In genomic region chr8:71391696-71392095, GRCm38 (mm10) we compare ENCODE assay signal across 18 mouse cellular contexts. TPM values are rescaled to one million over a fixed set of nuclear protein-coding genes. Genes with fewer than 3 reads are reported as not detected.
DNase-seq lines count a peak whose midpoint lies in the region; TF ChIP-seq lines count a peak whose summit lies in the region.
"Had no signal": no experiment of that assay in that cellular context is flagged by ENCODE, and none has a peak within 500 bp of the region (broad histone marks: within the 10 kb centered on the region; RNA-seq: fewer than 3 reads in every experiment).

No protein-coding gene starts in this region.

- no peaks in the 10 kb centered on the region for H3K36me3 ChIP-seq in small intestine, adult 2 months (ENCODE audit: control insufficient read depth, insufficient read depth, low read length)
- H3K36me3 ChIP-seq: embryonic facial prominence, embryonic 12.5 days; forebrain, embryonic 15.5 days; heart, embryonic 10.5 days; hindbrain, embryonic 13.5 days had no signal

- H3K27me3 ChIP-seq in small intestine, adult 2 months (ENCODE audit: control insufficient read depth, insufficient read depth, low read length): no peaks in the 10 kb centered on the region
- H3K27me3 ChIP-seq: embryonic facial prominence, embryonic 12.5 days; forebrain, embryonic 15.5 days; hindbrain, embryonic 13.5 days had no signal

- no peak for TF ChIP-seq POLR2A in small intestine, adult 2 months (IDR thresholded peaks at IDR 0.05; ENCODE audit: low read depth, low read length)

- 0 out of 2 replicates have a peak, but pooled peaks cover 7% of the 10 kb centered on the region for H3K4me1 ChIP-seq in small intestine, adult 2 months (ENCODE audit: control insufficient read depth, insufficient read depth, insufficient read length, low read length)
- H3K4me1 ChIP-seq: embryonic facial prominence, embryonic 12.5 days had no signal

- peak; percentile 0 for DNase-seq in adrenal gland, adult 8-10 months
- DNase-seq in adrenal gland, postnatal 10 days: no peak
- DNase-seq in ovary, postnatal 36 days (ENCODE audit: low spot score): peak; percentile 0
- no peak for DNase-seq in ovary, postnatal 14 days (ENCODE audit: low spot score)
- peak; percentile 78 for DNase-seq in A20 (ENCODE audit: low read depth, low spot score)
- DNase-seq in layer of hippocampus, postnatal 10 days (ENCODE audit: low spot score in 2 of 2): no peak
- DNase-seq: adrenal gland, postnatal 14 days; cerebellum, adult 8-10 months; heart, postnatal 10 days had no signal

- no peak for TF ChIP-seq CTCF in small intestine, adult 2 months (IDR thresholded peaks at IDR 0.05; ENCODE audit: extremely low read depth, insufficient read length, insufficient replicate concordance, low read depth, low read length)

- peak overlapping the region; percentile 18; the same call in 1 of the 2 replicates for H3K27ac ChIP-seq in small intestine, adult 2 months (ENCODE audit: insufficient read depth, low read depth, low read length)
- H3K27ac ChIP-seq: embryonic facial prominence, embryonic 12.5 days; forebrain, embryonic 15.5 days; heart, embryonic 10.5 days; hindbrain, embryonic 13.5 days; hindbrain, postnatal 0 days had no signal

- no peak overlapping the region for H3K4me3 ChIP-seq in small intestine, adult 2 months (ENCODE audit: low read depth, low read length)
- H3K4me3 ChIP-seq: embryonic facial prominence, embryonic 12.5 days; forebrain, embryonic 15.5 days; heart, embryonic 10.5 days; hindbrain, embryonic 13.5 days had no signal

- 88% methylated on average over 2 of the region's 2 CpGs for WGBS in small intestine, adult 2 months

RNA-seq across cellular contexts. Expression of gene Ushbp1, which starts 3.9 kb away (rescaled TPM):
- total RNA-seq in adrenal gland, adult 8-10 months (2022): 10 to 100 TPM; 11.4 to 25.1 (median 18.2) TPM
- total RNA-seq in adrenal gland, postnatal 10 days (2021): 10 to 100 TPM; 28.6 to 43.1 TPM
- 5.8 and 7.8 TPM in 2 replicates for polyA plus RNA-seq in small intestine, adult 2 months (2012; rRNA removed)
- total RNA-seq in layer of hippocampus, postnatal 10 days (2021): 1 to 10 TPM; 6.7 to 7.3 TPM
- total RNA-seq: hematopoietic stem cell, adult 5-6 weeks had no signal

RNA-seq across cellular contexts. Expression of gene Babam1, which starts 5.0 kb away (rescaled TPM):
- 100 to 1,000 TPM; 101 to 137 (median 120) TPM for total RNA-seq in adrenal gland, adult 8-10 months (2022)
- total RNA-seq in adrenal gland, postnatal 10 days (2021): 10 to 100 TPM; 85.4 to 97.4 TPM
- 64.5 and 119 TPM in 2 replicates for polyA plus RNA-seq in small intestine, adult 2 months (2012; rRNA removed)
- 10 to 100 TPM; 78.7 to 82.2 TPM for total RNA-seq in layer of hippocampus, postnatal 10 days (2021)

RNA-seq across cellular contexts. Expression of gene Nr2f6, which starts 9.9 kb away (rescaled TPM):
- total RNA-seq in adrenal gland, adult 8-10 months (2022): 10 to 100 TPM; 59.1 to 67.2 (median 62.7) TPM
- 10 to 100 TPM; 70.5 to 80.8 TPM for total RNA-seq in adrenal gland, postnatal 10 days (2021)
- polyA plus RNA-seq in small intestine, adult 2 months (2012; rRNA removed): 233 and 448 TPM in 2 replicates
- total RNA-seq in layer of hippocampus, postnatal 10 days (2021): 10 to 100 TPM; 32.2 to 32.5 TPM

RNA-seq across cellular contexts. Expression of gene Ankle1, which starts 14.1 kb away (rescaled TPM):
- 1 to 10 TPM in 1 of 4 experiments, under 1 TPM in 2, not detected in 1; 0.56 to 1.2 (median 0.92) TPM for total RNA-seq in adrenal gland, adult 8-10 months (2022)
- total RNA-seq in adrenal gland, postnatal 10 days (2021): 10 to 100 TPM in 1 of 2 experiments, 1 to 10 TPM in 1; 4.9 to 10.1 TPM
- polyA plus RNA-seq in small intestine, adult 2 months (2012; rRNA removed): 12.6 and 13.8 TPM in 2 replicates
- total RNA-seq in layer of hippocampus, postnatal 10 days (2021): 1 to 10 TPM; 2.2 to 2.7 TPM
- total RNA-seq: gastrocnemius, adult 8-10 months; heart, adult 18-20 months had no signal

RNA-seq across cellular contexts. Expression of gene Ocel1, which starts 20.6 kb away (rescaled TPM):
- 10 to 100 TPM; 15.9 to 18.8 (median 17.7) TPM for total RNA-seq in adrenal gland, adult 8-10 months (2022)
- total RNA-seq in adrenal gland, postnatal 10 days (2021): 10 to 100 TPM; 15.7 to 19.9 TPM
- polyA plus RNA-seq in small intestine, adult 2 months (2012; rRNA removed): 19.7 and 70.3 TPM in 2 replicates
- 10 to 100 TPM; 17.2 to 17.6 TPM for total RNA-seq in layer of hippocampus, postnatal 10 days (2021)

Comparison
In these comparisons a context has a peak if more than half of its experiments do, and no peak if none do; other contexts are left out.
1. DNase-seq: peak in adrenal gland, adult 8-10 months (single experiment), ovary, postnatal 36 days (single experiment) and A20 (single experiment); none in adrenal gland, postnatal 10 days (single experiment), ovary, postnatal 14 days (single experiment) and layer of hippocampus, postnatal 10 days (0 of 2).